Mouse (Mus musculus) thymus, adult 2 months (tissue): Measurements from ENCODE around the gene Spats2.

Experiments used
- CTCF ChIP-seq: fragments of 200-500 bp; IDR thresholded peaks from 2 replicates; pipeline ENCODE4 v1.5.1; 2012; ENCODE audit warnings: mild to moderate bottlenecking, control low read depth, low read length, moderate library complexity, borderline replicate concordance; ENCODE audit not compliant: control insufficient read depth, poor library complexity, insufficient read depth; ENCODE audit errors: extremely low read depth
- POLR2A ChIP-seq: fragments of 200-500 bp; IDR thresholded peaks from 2 replicates; pipeline ENCODE4 v1.6.1; 2012; ENCODE audit warnings: mild to moderate bottlenecking, low read length, control low read depth, moderate library complexity; ENCODE audit not compliant: control insufficient read depth, poor library complexity, insufficient read depth; ENCODE audit errors: extremely low read depth

DNA sequence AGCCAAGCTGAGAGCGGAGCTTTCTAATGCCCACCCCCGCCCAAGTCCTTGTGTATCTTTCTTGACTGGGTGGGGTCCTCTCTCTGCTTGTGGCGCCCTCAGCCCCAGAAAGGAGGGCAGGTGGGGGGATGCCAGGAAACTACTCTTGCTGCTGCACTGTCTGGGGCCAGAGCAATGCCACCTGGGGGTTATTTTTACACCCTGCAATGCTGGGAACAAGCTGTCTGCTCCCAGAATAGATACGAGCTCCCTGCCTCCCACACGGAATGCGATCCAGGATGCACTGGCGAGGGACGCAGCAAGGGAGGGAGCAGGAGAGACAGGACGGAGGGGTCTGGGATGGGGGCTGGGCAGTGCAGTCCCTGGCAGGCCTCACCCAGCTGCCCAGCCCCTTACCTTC, 123.3 kb downstream of the Spats2 start:
- TF ChIP-seq POLR2A: no peak
- TF ChIP-seq CTCF: no peak
